Mouse (Mus musculus) R1 (cell line): ENCODE results near the gene Pacs2.
A peak's percentile ranks its signal among the peaks of the same experiment; 100 is the strongest.

Experiments used
- DNase-seq: peaks from one replicate; pipeline ENCODE4 v3.0.0-alpha.2; 2018; ENCODE audit warnings: low read depth, low spot score

Pacs2 gene

DNA sequence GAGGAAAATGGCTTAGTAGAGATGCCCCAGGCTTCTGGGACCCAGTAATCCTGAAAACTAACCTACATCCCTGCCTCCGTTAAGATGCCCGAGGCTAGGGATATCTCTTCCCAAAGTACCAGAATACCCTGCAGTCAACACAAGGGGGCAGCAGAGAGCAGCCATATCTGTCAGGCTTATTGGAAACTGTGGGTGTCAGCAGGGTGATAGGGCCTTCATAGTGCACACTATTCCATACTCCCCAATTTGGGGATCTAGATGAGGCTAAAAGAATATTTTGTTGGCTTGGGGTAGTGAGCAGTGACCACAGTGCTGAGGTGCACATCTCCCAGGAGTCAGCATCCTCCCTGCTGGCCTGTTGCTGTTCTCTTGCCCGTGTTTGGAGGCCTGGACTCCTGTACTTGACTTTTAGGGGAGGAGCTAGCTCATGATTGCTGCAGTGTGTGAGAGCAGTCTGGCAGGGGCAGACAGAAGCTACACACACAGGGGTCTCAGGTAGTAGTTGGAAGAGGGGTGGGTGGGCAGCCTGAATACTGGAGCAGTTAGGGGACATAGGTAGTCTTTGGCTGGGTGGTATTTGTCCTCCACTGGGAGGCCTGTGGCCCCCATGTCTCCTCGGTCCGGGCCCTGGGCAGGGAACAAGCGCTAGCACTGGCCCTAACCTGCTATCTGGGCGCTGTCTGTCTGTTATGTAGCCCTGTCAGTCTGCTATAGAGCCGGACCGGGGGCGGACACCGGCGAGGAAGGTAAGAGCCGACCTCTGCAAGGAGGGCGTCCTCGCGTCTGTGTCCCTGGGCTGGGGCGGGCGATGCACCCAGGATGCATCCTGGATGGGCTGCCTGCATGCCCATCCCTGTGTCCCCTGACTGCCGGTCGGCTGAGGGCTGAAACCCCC lies 105.5 kb downstream of the Pacs2 start:
- peak; percentile 82 for DNase-seq
